Mouse (Mus musculus) heart, postnatal 25 days (tissue): ENCODE results near the gene Dimt1. TPM values are rescaled to one million over a fixed set of nuclear protein-coding genes. Genes with fewer than 3 reads are reported as not detected.
"Not testable (repeated sequence)": the region's sequence is repeated elsewhere in the genome, so short reads cannot be mapped to it uniquely, and the experiment has no call there.

Experiments used
- DNase-seq: peaks from one replicate; pipeline ENCODE4 v3.0.0; 2022; ENCODE audit warnings: low spot score
- intact Hi-C: fragments of 180-260 bp; cut with DNase I; formaldehyde crosslinking; loops from one replicate; pipeline ENCODE4 v1.15.1; 2025
- total RNA-seq, 2 experiments: library from RNA; stranded (reverse); gene quantifications; 2 replicates each; pipeline ENCODE4 v1.2.3; 2021

Dimt1 gene
- total RNA-seq, 2 experiments from 2014 or later: 7.3 to 7.6 TPM

- intact Hi-C loops: no loop called here
- DNase-seq: no peak
Observed at GRCm38 (mm10) chr13:106957554-106957953, 10.6 kb downstream of the Dimt1 start.

DNA sequence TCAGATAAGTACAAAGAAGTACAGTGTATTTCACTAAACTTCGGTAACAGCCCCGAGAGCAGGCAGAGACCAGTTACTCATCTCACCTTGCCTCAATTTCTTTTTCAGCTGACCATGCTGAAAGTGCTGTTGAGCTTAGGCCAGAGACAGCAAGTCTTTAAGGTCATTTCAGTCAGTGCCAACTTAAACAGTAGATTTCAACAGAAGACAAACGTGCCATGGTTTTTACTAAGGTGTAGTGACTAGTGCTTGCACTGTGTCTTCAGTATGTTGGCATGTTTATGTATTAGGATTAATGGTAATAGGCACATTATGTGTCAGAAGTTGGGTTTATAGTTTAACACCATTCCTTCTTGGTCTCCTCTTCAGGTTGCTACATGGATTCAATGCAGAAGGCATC, 11.4 kb downstream of the Dimt1 start:
- intact Hi-C loops: no loop called here
- no peak for DNase-seq

GRCm38 (mm10) chr13:106960557-106960956, 13.6 kb downstream of the Dimt1 start:
- DNase-seq: no peak
- intact Hi-C loops: no loop called here

DNA sequence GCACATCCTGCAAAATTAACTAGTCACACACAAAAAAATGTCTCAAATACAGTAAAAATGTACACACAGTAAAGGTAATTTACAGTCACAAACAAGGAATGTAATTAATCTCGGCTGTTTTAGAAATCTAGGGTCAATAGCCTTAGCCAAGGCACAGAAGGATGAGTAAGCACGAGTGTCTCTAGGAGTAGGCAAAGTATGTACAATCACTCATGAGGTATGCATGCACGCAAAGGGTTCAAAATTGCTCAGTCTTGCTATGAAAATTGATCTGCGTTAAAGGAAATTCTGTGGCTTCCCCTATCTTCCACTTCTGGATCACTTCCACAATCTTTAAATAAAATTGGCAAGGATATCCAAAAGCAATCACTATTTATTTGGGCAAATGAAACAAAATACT, 14.6 kb downstream of the Dimt1 start:
- DNase-seq: no peak
- intact Hi-C loops: no loop called here

GRCm38 (mm10) chr13:106996891-106997290, 50.0 kb downstream of the Dimt1 start:
- intact Hi-C loops: no loop called here
- no peak for DNase-seq

DNA sequence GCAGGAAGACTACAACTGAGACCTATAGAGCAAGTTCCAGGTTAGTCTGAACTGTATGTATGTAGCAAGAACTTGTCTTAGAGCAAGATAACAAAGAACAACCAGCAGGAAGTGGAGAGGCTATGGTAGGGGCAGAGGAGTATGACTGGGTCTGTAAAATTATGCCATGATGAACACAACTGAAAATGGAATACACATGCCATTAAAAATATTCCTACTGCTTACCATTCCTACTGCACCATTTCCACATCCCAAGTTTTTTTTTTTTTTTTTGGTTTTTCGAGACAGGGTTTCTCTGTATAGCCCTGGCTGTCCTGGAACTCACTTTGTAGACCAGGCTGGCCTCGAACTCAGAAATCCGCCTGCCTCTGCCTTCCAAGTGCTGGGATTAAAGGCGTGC, 50.6 kb downstream of the Dimt1 start:
- DNase-seq, intact Hi-C loops: not testable (repeated sequence)

GRCm38 (mm10) chr13:106998026-106998425, 51.1 kb downstream of the Dimt1 start:
- intact Hi-C loops: no loop called here
- DNase-seq: no peak

DNA sequence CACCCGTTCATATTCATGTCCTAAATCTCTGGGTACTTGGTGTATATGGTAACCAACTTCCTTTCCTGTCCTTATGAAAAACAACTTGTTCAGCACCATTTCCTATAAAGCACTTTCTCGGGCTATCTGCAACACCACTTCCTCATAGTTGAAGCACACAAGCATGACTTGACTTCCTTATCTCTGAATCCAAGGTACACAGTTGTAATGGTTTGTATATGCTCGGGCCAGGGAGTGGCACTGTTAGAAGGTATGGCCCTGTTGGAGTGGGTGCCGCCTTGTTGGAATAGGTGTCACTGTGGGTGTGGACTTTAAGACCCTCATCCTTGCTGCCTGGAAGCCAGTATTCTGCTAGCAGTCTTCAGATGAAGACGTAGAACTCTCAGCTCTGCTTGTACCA, 51.7 kb downstream of the Dimt1 start:
- DNase-seq: no peak
- intact Hi-C loops: no loop called here

GRCm38 (mm10) chr13:107003211-107003610, 56.3 kb downstream of the Dimt1 start:
- DNase-seq: no peak
- intact Hi-C loops: no loop called here

DNA sequence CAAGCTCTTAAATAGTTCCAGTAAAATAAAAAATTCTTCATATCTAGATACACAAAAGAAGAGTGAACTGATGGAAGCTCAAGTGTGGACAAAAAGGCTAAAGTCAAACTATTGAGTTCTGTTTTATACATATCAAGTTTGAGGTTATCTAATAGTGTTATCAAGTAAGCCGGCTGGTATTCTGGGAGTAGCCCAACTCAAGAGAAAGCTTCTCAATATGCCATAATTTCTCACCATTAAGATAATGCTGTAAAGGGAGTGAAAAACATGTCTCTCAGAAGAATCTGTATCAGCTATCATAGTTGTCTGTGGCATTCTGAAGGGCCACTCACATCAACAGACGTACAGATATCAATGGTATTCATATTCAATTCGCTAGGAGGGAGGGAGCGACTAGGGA, 61.2 kb downstream of the Dimt1 start:
- no peak for DNase-seq
- intact Hi-C loops: no loop called here

Other genes starting within 250 kb of the Dimt1 start
- gene Ipo11, start 10.2 kb upstream of the Dimt1 start, total RNA-seq: 10 to 100 TPM; 20.8 to 22.2 TPM
- gene Kif2a, start 75.0 kb downstream of the Dimt1 start, total RNA-seq: 10 to 100 TPM; 32.4 to 35.8 TPM